Mouse (Mus musculus) hindbrain, postnatal 0 days (tissue): ENCODE measurements around the gene Pqlc2. TPM values are rescaled to one million over a fixed set of nuclear protein-coding genes. Genes with fewer than 3 reads are reported as not detected.

ENCODE experiments used
- ATAC-seq: fragments of 200-750 bp; cut with Nextera tagmentation; 2 replicates; pipeline ENCODE4 v1.8.0; 2017; ENCODE audit warnings: mild to moderate bottlenecking, moderate TSS enrichment, moderate library complexity
- DNase-seq: peaks from one replicate; pipeline ENCODE4 v3.0.0-alpha.2; 2015; ENCODE audit warnings: low spot score
- H3K27ac ChIP-seq: fragments of 300-500 bp; sonication (generic); 2 replicates; pipeline ENCODE4 v1.5.1; 2014; ENCODE audit warnings: mild to moderate bottlenecking
- H3K27me3 ChIP-seq: fragments of 300-500 bp; sonication (generic); 2 replicates; pipeline ENCODE4 v1.6.1; 2014; ENCODE audit warnings: low read length, mixed read lengths; ENCODE audit not compliant: insufficient read depth
- H3K36me3 ChIP-seq: fragments of 300-500 bp; sonication (generic); 2 replicates; pipeline ENCODE4 v1.6.1; 2014; ENCODE audit warnings: low read length, mixed read lengths; ENCODE audit not compliant: insufficient read depth
- H3K4me1 ChIP-seq: fragments of 300-500 bp; sonication (generic); 2 replicates; pipeline ENCODE4 v1.6.1; 2014; ENCODE audit warnings: antibody characterized with exemption, low read length, mixed read lengths; ENCODE audit not compliant: insufficient read depth
- H3K4me2 ChIP-seq: fragments of 300-500 bp; sonication (generic); 2 replicates; pipeline ENCODE4 v1.6.1; 2014; ENCODE audit warnings: low read depth, mild to moderate bottlenecking, low read length, moderate library complexity, mixed read lengths
- H3K4me3 ChIP-seq: fragments of 300-500 bp; sonication (generic); 2 replicates; pipeline ENCODE4 v1.5.1; 2014; ENCODE audit warnings: low read length
- H3K9ac ChIP-seq: fragments of 300-500 bp; sonication (generic); replicated peaks from 2 replicates; pipeline ENCODE4 v1.6.1; 2014; ENCODE audit warnings: mild to moderate bottlenecking, low read length, moderate library complexity, mixed read lengths
- H3K9me3 ChIP-seq: fragments of 300-500 bp; sonication (generic); 2 replicates; pipeline ENCODE4 v1.6.1; 2016; ENCODE audit warnings: low read length, mixed read lengths
- CTCF ChIP-seq: IDR thresholded peaks from 2 replicates; pipeline ENCODE4 v1.5.1; 2016; ENCODE audit warnings: antibody characterized with exemption, control low read depth, low read depth
- WGBS: fragments of 180-500 bp; shearing (Covaris S2); extraction: QIAGEN DNeasy Blood & Tissue Kit; methylation state at CpG from one replicate; pipeline ENCODE4 v1.1.7; 2014; 5-methylcytosine and 5-hydroxymethylcytosine counted together
- polyA plus RNA-seq: library from polyadenylated mRNA; unstranded; fragments of >200 nt; fragmentation: Nextera tagmentation; extraction: Ambion mirVana; gene quantifications from 2 replicates; pipeline ENCODE4 v1.2.1, GENCODE M21; 2015
- total RNA-seq: library from RNA; depleted of rRNA; stranded (reverse); fragments of >200 nt; gene quantifications from 2 replicates; pipeline ENCODE4 v1.2.3, GENCODE M21; 2014

The Pqlc2 gene
- total and polyA plus RNA-seq, 2 experiments from 2014 or later: 13.7 to 23.1 TPM

- 85% methylated on average over 8 of the region's 8 CpGs for WGBS
- Histone ChIP-seq H3K9me3 (no peaks in the 10 kb centered on the region), H3K27me3 (no peaks in the 10 kb centered on the region), H3K4me1 (no peaks in the 10 kb centered on the region; the same call in 1 of the 2 replicates), H3K27ac (no peak overlapping the region), H3K36me3 (peaks cover 11% of the 10 kb centered on the region; the same call in 1 of the 2 replicates), H3K4me2 (no peak overlapping the region), H3K9ac (no peak overlapping the region), H3K4me3 (no peak overlapping the region)
- no peak for DNase-seq
- ATAC-seq: no peak
- no peak for TF ChIP-seq CTCF
These were observed 53.8 kb downstream of the Pqlc2 start for GRCm38 (mm10) chr4:139256708-139257107.

DNA sequence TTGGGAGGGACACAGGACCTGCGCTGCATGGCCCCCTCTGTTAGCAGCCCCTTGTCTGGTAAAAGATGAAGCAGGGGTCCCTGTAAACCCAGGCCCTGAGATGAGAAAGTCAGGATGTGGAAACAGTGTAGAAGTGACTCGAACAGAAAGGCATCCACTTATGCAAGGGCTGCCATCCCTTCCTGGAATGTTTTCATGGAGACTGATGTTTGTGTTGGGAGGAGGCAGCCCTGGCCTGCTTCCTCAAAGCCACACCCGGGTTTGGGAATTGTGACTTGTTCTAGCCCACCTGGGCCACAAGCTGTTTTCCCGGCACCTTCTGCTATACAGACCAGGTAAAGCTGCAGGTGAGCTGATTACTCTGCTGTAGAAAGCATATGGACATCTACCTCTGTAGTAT lies 54.4 kb downstream of the Pqlc2 start:
- Histone ChIP-seq H3K4me1 (peaks cover 2% of the 10 kb centered on the region), H3K9me3 (no peaks in the 10 kb centered on the region), H3K4me2 (no peak overlapping the region), H3K9ac (no peak overlapping the region), H3K36me3 (peaks cover 11% of the 10 kb centered on the region; the same call in 1 of the 2 replicates), H3K4me3 (no peak overlapping the region), H3K27me3 (no peaks in the 10 kb centered on the region), H3K27ac (no peak overlapping the region)
- no peak for DNase-seq
- no peak for ATAC-seq
- 87% methylated on average over 4 of the region's 4 CpGs for WGBS
- TF ChIP-seq CTCF: no peak

DNA sequence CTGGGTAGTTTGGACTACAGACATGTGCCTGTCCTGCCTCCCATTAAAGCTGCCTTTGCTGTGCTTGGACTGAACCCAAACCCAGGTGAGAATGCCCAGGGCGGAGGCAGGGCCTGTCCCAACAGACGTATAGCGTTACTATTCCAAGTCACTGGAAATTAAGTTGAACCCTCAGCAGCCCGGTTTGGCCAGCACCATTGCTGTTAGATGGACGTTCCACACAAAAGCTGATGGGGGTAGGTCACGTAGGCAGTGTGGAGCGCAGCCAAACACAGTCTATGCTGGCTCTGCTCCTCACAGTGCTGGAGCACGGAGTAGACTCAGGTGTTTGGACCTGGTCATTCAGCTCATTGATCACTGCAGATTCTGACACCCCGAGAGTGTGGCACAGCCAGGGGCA lies 57.3 kb downstream of the Pqlc2 start:
- Histone ChIP-seq H3K27me3 (no peaks in the 10 kb centered on the region), H3K9ac (no peak overlapping the region), H3K4me3 (no peak overlapping the region), H3K4me2 (no peak overlapping the region), H3K4me1 (peaks cover 4% of the 10 kb centered on the region), H3K9me3 (no peaks in the 10 kb centered on the region), H3K36me3 (peaks cover 7% of the 10 kb centered on the region; the same call in 1 of the 2 replicates), H3K27ac (no peak overlapping the region)
- WGBS: 71% methylated on average over 9 of the region's 9 CpGs
- ATAC-seq: no peak
- DNase-seq: no peak
- TF ChIP-seq CTCF: no peak

DNA sequence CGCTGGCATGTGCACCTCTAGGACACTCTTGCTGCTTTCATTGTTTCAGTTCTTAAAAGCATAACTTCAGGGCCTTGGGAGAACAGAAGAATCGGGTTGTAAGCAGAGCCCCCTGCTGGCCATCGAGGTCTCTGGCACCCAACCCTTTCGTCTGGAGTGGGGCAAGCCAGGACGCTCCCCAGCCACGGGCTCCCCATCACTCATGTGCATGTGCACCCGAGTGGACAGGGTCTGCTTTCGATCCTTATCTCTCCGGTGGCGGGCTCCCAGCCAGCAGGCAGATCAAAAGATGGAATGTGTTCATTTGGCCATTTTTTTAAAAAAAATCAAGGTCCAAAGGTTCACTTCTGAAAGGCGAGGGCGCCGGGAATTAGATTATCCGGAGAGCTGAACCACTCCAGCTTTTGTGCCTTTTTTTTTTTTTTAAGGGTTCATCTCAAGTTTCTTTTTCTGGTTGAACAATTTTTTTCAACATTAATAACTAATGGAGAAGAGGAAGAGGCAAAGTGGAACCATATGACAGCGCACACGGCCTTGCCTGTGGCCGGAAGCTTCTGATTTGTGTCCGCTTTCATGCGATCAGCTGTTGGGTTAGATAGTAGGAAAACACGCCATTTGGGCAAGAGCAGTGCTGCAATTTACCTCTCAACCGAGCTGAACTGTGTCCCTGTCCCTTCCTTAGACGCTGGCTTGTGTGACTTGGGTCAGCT lies 58.3 kb downstream of the Pqlc2 start:
- H3K27ac ChIP-seq: peak overlapping the region; percentile 3; the same call in 1 of the 2 replicates
- peaks cover 3% of the 10 kb centered on the region; the same call in 1 of the 2 replicates for H3K36me3 ChIP-seq
- no peak overlapping the region for H3K4me2 ChIP-seq
- no peaks in the 10 kb centered on the region for H3K27me3 ChIP-seq
- no peak overlapping the region for H3K4me3 ChIP-seq
- 52% methylated on average over 22 of the region's 22 CpGs for WGBS
- no peak overlapping the region for H3K9ac ChIP-seq
- peak; percentile 80 for TF ChIP-seq CTCF
- ATAC-seq: peak; percentile 57; the same call in 1 of the 2 replicates
- H3K4me1 ChIP-seq: peaks cover 4% of the 10 kb centered on the region
- H3K9me3 ChIP-seq: no peaks in the 10 kb centered on the region
- DNase-seq: peak; percentile 73

- H3K9me3 ChIP-seq: no peaks in the 10 kb centered on the region
- H3K27me3 ChIP-seq: no peaks in the 10 kb centered on the region
- H3K4me3 ChIP-seq: no peak overlapping the region
- H3K27ac ChIP-seq: 0 out of 2 replicates have a peak overlapping the region, but pooled peaks have one; percentile 3
- no peak overlapping the region for H3K4me2 ChIP-seq
- H3K9ac ChIP-seq: no peak overlapping the region
- no peaks in the 10 kb centered on the region for H3K36me3 ChIP-seq
- peaks cover 17% of the 10 kb centered on the region for H3K4me1 ChIP-seq
- no peak for ATAC-seq
- TF ChIP-seq CTCF: no peak
- no peak for DNase-seq
- WGBS: 72% methylated on average over 8 of the region's 8 CpGs
These were observed 59.6 kb downstream of the Pqlc2 start for GRCm38 (mm10) chr4:139250886-139251285.

DNA sequence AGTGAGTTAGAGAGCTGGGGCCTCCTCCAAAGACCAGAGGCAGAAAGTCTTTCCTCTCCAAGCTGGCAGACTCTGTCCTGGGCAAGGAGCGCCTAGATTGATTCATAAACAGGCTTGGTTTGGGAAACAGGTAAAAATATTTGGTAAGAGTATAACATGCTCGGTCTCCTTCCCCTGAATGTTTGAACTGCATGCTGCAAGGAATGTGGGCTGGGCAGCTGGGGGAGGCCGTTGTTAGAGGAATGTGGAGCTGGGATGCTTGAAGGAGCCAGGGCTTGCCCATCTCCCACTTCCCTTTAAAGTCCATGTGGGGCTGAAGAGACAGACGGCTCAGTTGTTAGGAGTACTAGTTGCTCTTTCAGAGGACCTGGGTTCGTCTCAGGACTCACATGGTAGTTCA lies 60.5 kb downstream of the Pqlc2 start:
- H3K9ac ChIP-seq: no peak overlapping the region
- no peak overlapping the region for H3K4me2 ChIP-seq
- H3K4me1 ChIP-seq: peaks cover 23% of the 10 kb centered on the region
- ATAC-seq (no peak), DNase-seq (no peak)
- WGBS: 73% methylated on average over 5 of the region's 5 CpGs
- H3K36me3 ChIP-seq: no peaks in the 10 kb centered on the region
- H3K27ac ChIP-seq: no peak overlapping the region
- H3K9me3 ChIP-seq: no peaks in the 10 kb centered on the region
- no peak for TF ChIP-seq CTCF
- H3K4me3 ChIP-seq: no peak overlapping the region
- no peaks in the 10 kb centered on the region for H3K27me3 ChIP-seq

DNA sequence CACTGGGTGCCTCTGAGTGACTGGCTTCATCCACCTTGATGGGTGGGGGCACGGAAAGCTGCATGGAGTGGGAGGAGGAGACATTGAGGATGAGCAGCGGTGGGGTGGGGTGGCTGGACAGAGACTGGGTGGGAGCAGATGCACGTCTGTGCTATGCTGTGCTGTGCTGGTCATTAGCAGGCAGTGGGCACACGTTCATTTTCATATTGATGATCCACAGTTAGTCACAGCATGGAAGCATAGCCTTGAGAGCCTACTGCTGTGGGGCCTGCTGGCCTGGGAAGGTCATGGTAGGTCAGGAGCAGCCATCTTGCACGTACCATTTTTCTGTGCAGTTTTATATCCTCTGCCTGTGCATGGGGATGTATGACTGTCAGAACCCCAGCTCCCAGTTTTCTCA lies 61.8 kb downstream of the Pqlc2 start:
- Histone ChIP-seq H3K4me3 (no peak overlapping the region), H3K9me3 (no peaks in the 10 kb centered on the region), H3K36me3 (no peaks in the 10 kb centered on the region), H3K4me2 (no peak overlapping the region), H3K4me1 (peaks cover 32% of the 10 kb centered on the region), H3K27ac (peak overlapping the region; percentile 7; the same call in 1 of the 2 replicates), H3K27me3 (no peaks in the 10 kb centered on the region), H3K9ac (no peak overlapping the region)
- no peak for ATAC-seq
- no peak for TF ChIP-seq CTCF
- WGBS: 60% methylated on average over 5 of the region's 5 CpGs
- DNase-seq: no peak
